Mouse (Mus musculus): Measurements from ENCODE around the gene Mrpl28. TPM values are rescaled to one million over a fixed set of nuclear protein-coding genes. Genes with fewer than 3 reads are reported as not detected.
"Not testable (repeated sequence)": the region's sequence is repeated elsewhere in the genome, so short reads cannot be mapped to it uniquely, and the experiment has no call there.

The Mrpl28 gene
- polyA plus RNA-seq, 1 experiment from 2014 or later, result 135 TPM

DNA sequence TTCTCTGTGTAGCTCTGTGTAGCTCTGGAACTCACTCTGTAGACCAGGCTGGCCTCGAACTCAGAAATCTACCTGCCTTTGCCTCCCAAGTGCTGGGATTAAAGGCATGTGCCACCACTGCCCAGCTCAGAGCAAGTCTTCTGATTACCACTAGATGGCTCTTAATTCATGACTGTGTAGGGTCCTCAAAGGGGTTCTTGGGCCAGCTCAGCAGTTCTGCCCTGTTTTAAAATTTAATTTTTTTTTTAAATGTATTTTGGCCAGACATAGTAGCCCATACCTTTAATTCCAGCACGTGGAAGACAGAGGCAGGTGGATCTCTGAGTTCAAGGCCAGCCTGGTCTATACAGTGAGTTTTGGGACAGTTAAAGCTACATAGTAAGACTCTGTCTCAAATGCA is 51.9 kb downstream of the Mrpl28 start:
- not testable (repeated sequence) for DNase-seq (ENCODE audit: low spot score); H3K4me2 ChIP-seq (replicated peaks; ENCODE audit: low read depth); H3K27ac ChIP-seq (replicated peaks); H3K9ac ChIP-seq (ENCODE audit: low read length); H3K4me1 ChIP-seq (replicated peaks; ENCODE audit: control insufficient read depth, insufficient read depth); ATAC-seq (ENCODE audit: low FRiP score, low TSS enrichment); H3K9me3 ChIP-seq (ENCODE audit: control insufficient read depth, low read length); H3K36me3 ChIP-seq (ENCODE audit: control insufficient read depth, insufficient read depth, low read length); H3K4me3 ChIP-seq (ENCODE audit: low read depth, low read length); H3K27me3 ChIP-seq (ENCODE audit: control insufficient read depth, insufficient read depth, low read length)
- WGBS, result 79% methylated on average over 2 of the region's 2 CpGs
- peak; percentile 48 for TF ChIP-seq CTCF (IDR thresholded peaks at IDR 0.05; ENCODE audit: low read depth)

Other genes starting within 250 kb of the Mrpl28 start
- 52.9 and 54.1 TPM in 2 replicates for gene Mettl26, start 248.4 kb upstream of the Mrpl28 start, polyA plus RNA-seq (2015; fragmentation: Nextera tagmentation; extraction: Ambion mirVana)
- gene Wfikkn1, start 242.6 kb upstream of the Mrpl28 start, polyA plus RNA-seq (2015; fragmentation: Nextera tagmentation; extraction: Ambion mirVana), result 0.35 and 0.38 TPM in 2 replicates
- gene Rab40c, start 203.8 kb upstream of the Mrpl28 start, polyA plus RNA-seq (2015; fragmentation: Nextera tagmentation; extraction: Ambion mirVana), result 20.2 TPM in 2 replicates
- gene Pigq, start 178.6 kb upstream of the Mrpl28 start, polyA plus RNA-seq (2015; fragmentation: Nextera tagmentation; extraction: Ambion mirVana), result 25.4 and 29.9 TPM in 2 replicates
- gene Nhlrc4, start 178.5 kb upstream of the Mrpl28 start, polyA plus RNA-seq (2015; fragmentation: Nextera tagmentation; extraction: Ambion mirVana), result not detected in 2 replicates
- 0.06 TPM in 1 of 2 replicates, not detected in the other for gene A930017K11Rik, start 170.9 kb upstream of the Mrpl28 start, polyA plus RNA-seq (2015; fragmentation: Nextera tagmentation; extraction: Ambion mirVana)
- 12.5 and 13.7 TPM in 2 replicates for gene Capn15, start 137.7 kb upstream of the Mrpl28 start, polyA plus RNA-seq (2015; fragmentation: Nextera tagmentation; extraction: Ambion mirVana)
- 4.5 and 5.1 TPM in 2 replicates for gene Rab11fip3, start 53.9 kb upstream of the Mrpl28 start, polyA plus RNA-seq (2015; fragmentation: Nextera tagmentation; extraction: Ambion mirVana)
- gene Decr2, start 33.2 kb upstream of the Mrpl28 start, polyA plus RNA-seq (2015; fragmentation: Nextera tagmentation; extraction: Ambion mirVana), result 65.4 and 66.3 TPM in 2 replicates
- gene Nme4, start 27.9 kb upstream of the Mrpl28 start, polyA plus RNA-seq (2015; fragmentation: Nextera tagmentation; extraction: Ambion mirVana), result 30.9 and 32.5 TPM in 2 replicates
- gene Tmem8, start 10.2 kb upstream of the Mrpl28 start, polyA plus RNA-seq (2015; fragmentation: Nextera tagmentation; extraction: Ambion mirVana), result 16.1 and 17.5 TPM in 2 replicates
- 10.9 and 12.4 TPM in 2 replicates for gene Axin1, start 15.2 kb downstream of the Mrpl28 start, polyA plus RNA-seq (2015; fragmentation: Nextera tagmentation; extraction: Ambion mirVana)
- 172 and 176 TPM in 2 replicates for gene Pdia2, start 75.6 kb downstream of the Mrpl28 start, polyA plus RNA-seq (2015; fragmentation: Nextera tagmentation; extraction: Ambion mirVana)
- gene Rgs11, start 79.5 kb downstream of the Mrpl28 start, polyA plus RNA-seq (2015; fragmentation: Nextera tagmentation; extraction: Ambion mirVana), result 24.4 and 27.5 TPM in 2 replicates
- 133 and 139 TPM in 2 replicates for gene Arhgdig, start 84.3 kb downstream of the Mrpl28 start, polyA plus RNA-seq (2015; fragmentation: Nextera tagmentation; extraction: Ambion mirVana)
- gene Fam234a, start 120.7 kb downstream of the Mrpl28 start, polyA plus RNA-seq (2015; fragmentation: Nextera tagmentation; extraction: Ambion mirVana), result 98.0 and 99.1 TPM in 2 replicates
- gene Luc7l, start 129.4 kb downstream of the Mrpl28 start, polyA plus RNA-seq (2015; fragmentation: Nextera tagmentation; extraction: Ambion mirVana), result 42.9 and 46.2 TPM in 2 replicates

All from stomach, postnatal 0 days (tissue).